Mouse (Mus musculus): Measurements from ENCODE around the gene B3gnt3. TPM values are rescaled to one million over a fixed set of nuclear protein-coding genes. Genes with fewer than 3 reads are reported as not detected.

Gene B3gnt3
- polyA plus RNA-seq, 1 experiment from 2014 or later = 1.2 TPM

DNA sequence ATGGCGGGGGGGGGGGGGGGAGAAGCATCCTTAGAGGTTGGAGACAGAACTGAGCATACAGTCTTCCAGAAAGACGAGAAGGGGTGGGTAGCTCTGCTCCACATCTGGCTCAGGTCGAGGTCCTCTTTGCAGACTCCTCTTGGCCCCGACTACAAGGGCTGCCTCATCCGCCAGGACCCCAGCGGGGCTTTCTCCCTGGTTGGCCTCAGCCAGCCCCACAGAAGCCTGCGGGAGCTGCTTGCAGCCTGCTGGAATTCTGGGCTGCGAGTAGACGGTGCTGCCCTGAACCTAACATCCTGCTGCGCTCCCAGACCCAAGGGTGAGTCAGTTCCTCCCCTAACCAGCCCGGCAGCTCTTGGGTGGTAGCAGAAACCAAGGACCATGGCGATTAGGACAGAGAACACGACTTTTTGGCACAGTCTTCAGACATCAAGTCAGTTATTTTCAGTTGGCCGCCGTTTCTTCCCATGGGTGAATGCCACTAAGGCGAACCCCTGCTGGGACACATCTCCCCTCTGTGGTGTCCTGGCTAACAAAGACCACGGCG, 20.1 kb downstream of the B3gnt3 start:
- Histone ChIP-seq H3K27ac (no peak overlapping the region), H3K9me3 (replicated peaks) (no peaks in the 10 kb centered on the region), H3K4me1 (peaks cover 38% of the 10 kb centered on the region), H3K36me3 (no peaks in the 10 kb centered on the region), H3K27me3 (ENCODE audit: low read depth, poor library complexity, severe bottlenecking) (peaks cover 100% of the 10 kb centered on the region), H3K4me3 (no peak overlapping the region)
- no peak for DNase-seq (ENCODE audit: low spot score)
- 6% methylated on average over 17 of the region's 18 CpGs for WGBS

DNA sequence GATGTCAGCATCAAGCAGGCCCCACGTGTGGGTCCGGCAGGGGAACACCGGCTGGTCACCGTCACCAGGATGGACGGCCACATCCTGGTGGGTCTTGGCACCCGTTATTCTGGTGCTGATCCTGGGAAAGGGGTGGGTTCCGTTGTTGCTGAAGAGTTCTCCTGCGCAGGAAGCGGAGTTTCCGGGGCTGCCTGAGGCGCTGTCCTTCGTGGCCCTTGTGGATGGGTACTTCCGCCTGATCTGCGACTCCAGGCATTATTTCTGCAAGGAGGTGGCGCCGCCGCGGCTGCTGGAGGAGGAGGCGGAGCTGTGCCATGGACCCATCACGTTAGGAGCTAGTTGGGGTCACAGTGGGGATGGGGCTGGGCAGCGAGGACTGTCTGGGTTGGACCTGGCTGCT, 21.1 kb downstream of the B3gnt3 start:
- Histone ChIP-seq H3K4me1 (peaks cover 39% of the 10 kb centered on the region), H3K9me3 (replicated peaks) (no peaks in the 10 kb centered on the region), H3K27me3 (ENCODE audit: low read depth, poor library complexity, severe bottlenecking) (peaks cover 100% of the 10 kb centered on the region), H3K36me3 (no peaks in the 10 kb centered on the region), H3K4me3 (peak overlapping the region; percentile 24), H3K27ac (no peak overlapping the region)
- DNase-seq (ENCODE audit: low spot score) = no peak
- 3% methylated on average over 21 of the region's 21 CpGs for WGBS

DNA sequence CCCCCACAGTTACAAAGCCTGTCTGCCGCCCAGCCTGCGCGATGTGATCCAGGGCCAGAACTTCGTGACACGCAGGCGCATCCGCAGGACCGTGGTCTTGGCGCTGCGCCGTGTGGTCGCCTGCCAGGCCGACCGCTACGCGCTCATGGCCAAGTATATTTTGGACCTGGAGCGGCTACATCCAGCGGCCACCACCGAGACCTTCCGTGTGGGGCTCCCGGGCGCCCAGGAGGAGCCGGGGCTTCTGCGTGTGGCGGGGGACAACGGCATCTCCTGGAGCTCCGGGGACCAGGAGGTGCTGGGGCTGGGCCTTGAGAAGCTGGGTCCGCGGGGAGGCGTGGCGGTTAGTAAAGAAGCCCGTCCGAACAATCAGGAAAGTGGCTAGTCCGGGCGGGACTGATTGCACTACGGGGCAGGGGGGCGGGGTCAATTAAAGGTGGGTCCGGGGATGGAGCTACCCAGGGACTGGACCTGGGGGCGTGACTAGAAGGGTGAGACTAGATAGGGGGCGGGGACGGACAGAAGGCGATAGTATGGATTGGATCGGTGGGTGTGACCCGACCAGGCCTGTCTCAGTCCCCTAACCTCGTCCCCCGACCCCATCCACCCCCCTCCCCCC, 21.9 kb downstream of the B3gnt3 start:
- DNase-seq (ENCODE audit: low spot score) = no peak
- no peak overlapping the region for H3K27ac ChIP-seq
- H3K4me3 ChIP-seq = peak overlapping the region; percentile 38
- peaks cover 100% of the 10 kb centered on the region for H3K27me3 ChIP-seq (ENCODE audit: low read depth, poor library complexity, severe bottlenecking)
- peaks cover 39% of the 10 kb centered on the region for H3K4me1 ChIP-seq
- no peaks in the 10 kb centered on the region for H3K9me3 ChIP-seq (replicated peaks)
- WGBS = under 1% methylated on average over 46 of the region's 46 CpGs
- no peaks in the 10 kb centered on the region for H3K36me3 ChIP-seq

DNA sequence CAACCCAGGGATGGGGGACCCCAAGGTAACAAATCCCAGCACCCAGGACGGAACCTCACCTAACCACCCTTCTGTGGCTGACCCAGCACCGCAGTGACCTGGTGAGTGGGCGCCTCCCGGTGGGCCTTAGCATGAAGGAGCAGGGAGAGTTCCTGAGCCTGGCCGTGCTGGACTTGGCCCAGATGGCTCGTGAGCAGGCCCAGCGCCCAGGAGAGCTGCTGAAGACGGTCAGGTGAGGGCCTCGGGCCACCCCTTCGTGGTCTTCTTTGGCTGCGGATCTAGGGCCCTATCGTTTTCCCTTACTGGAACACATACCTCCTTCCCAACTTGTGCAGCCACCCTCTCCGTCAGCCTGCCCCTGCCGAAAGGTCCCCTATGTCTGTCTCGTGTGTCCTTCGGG, 22.5 kb downstream of the B3gnt3 start:
- H3K27ac ChIP-seq = no peak overlapping the region
- 11% methylated on average over 16 of the region's 16 CpGs for WGBS
- no peak for DNase-seq (ENCODE audit: low spot score)
- H3K4me1 ChIP-seq = peaks cover 35% of the 10 kb centered on the region
- no peaks in the 10 kb centered on the region for H3K36me3 ChIP-seq
- no peaks in the 10 kb centered on the region for H3K9me3 ChIP-seq (replicated peaks)
- H3K27me3 ChIP-seq (ENCODE audit: low read depth, poor library complexity, severe bottlenecking) = peaks cover 98% of the 10 kb centered on the region
- H3K4me3 ChIP-seq = peak overlapping the region; percentile 38

DNA sequence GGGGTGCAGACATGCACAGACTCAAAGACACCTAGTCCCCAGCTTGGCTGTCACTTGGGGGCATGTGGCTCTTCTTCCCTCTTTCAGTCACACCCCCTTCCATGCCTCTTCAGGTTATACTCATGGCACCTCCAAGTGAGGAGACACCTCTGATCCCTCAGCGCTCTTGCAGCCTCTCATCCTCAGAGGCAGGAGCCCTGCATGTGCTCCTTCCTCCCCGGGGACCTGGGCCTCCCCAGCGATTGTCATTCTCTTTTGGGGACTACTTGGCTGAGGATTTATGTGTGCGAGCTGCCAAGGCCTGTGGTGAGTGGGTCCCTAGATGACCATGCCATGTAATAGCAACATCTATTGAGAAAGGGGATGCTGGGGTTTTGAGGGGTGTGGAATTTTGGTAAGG, 23.4 kb downstream of the B3gnt3 start:
- no peak overlapping the region for H3K27ac ChIP-seq
- WGBS = 60% methylated on average over 4 of the region's 4 CpGs
- no peak for DNase-seq (ENCODE audit: low spot score)
- H3K36me3 ChIP-seq = no peaks in the 10 kb centered on the region
- peaks cover 35% of the 10 kb centered on the region for H3K4me1 ChIP-seq
- H3K27me3 ChIP-seq (ENCODE audit: low read depth, poor library complexity, severe bottlenecking) = peaks cover 96% of the 10 kb centered on the region
- H3K4me3 ChIP-seq = no peak overlapping the region
- H3K9me3 ChIP-seq (replicated peaks) = no peaks in the 10 kb centered on the region

DNA sequence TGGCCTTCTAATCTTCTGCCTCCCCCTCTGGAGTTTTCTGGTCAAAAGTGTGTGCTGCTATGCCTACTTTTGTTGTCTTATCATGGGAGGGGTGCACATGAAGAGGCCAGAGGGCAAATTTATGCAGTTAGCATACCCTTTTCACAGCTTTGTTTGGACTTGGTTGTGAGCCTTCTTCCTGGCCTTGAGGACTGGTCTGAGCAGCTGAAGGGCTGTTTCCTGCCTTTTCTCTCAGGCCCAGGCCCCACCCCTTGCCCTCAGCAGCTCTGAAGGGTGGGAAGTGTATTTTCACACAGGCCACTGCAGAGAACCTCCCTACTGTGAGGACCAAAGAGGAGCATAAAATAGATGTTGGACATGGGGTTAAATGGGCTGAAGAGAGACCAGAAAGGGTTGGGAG, 24.0 kb downstream of the B3gnt3 start:
- DNase-seq (ENCODE audit: low spot score) = no peak
- H3K9me3 ChIP-seq (replicated peaks) = no peaks in the 10 kb centered on the region
- no peaks in the 10 kb centered on the region for H3K36me3 ChIP-seq
- peaks cover 96% of the 10 kb centered on the region for H3K27me3 ChIP-seq (ENCODE audit: low read depth, poor library complexity, severe bottlenecking)
- H3K27ac ChIP-seq = no peak overlapping the region
- H3K4me3 ChIP-seq = no peak overlapping the region
- peaks cover 35% of the 10 kb centered on the region for H3K4me1 ChIP-seq

DNA sequence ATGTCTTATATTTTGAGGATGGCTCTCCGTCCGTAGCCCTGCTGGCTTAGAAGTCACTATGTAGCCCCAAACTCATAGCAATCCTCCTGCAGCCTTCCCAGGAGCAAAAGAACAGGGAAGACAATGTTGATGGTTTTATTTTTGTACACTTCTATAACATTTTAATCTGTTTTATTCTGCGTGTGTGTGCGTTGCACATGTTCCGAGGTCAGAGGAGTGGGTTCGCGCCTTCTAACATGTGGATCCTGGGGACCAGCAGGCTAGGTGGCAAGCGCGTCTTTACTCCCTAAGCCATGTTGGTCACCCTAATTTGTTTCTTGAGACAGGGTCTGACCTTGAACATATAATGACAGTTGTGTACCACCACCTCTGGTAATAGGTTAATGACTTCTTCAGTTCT, 24.8 kb downstream of the B3gnt3 start:
- Histone ChIP-seq H3K4me3 (peak overlapping the region; percentile 66), H3K4me1 (peaks cover 40% of the 10 kb centered on the region), H3K27ac (0 out of 2 replicates have a peak overlapping the region, but pooled peaks have one; percentile 75), H3K36me3 (no peaks in the 10 kb centered on the region), H3K9me3 (replicated peaks) (no peaks in the 10 kb centered on the region), H3K27me3 (ENCODE audit: low read depth, poor library complexity, severe bottlenecking) (peaks cover 95% of the 10 kb centered on the region)
- DNase-seq (ENCODE audit: low spot score) = no peak
- 56% methylated on average over 9 of the region's 9 CpGs for WGBS

DNA sequence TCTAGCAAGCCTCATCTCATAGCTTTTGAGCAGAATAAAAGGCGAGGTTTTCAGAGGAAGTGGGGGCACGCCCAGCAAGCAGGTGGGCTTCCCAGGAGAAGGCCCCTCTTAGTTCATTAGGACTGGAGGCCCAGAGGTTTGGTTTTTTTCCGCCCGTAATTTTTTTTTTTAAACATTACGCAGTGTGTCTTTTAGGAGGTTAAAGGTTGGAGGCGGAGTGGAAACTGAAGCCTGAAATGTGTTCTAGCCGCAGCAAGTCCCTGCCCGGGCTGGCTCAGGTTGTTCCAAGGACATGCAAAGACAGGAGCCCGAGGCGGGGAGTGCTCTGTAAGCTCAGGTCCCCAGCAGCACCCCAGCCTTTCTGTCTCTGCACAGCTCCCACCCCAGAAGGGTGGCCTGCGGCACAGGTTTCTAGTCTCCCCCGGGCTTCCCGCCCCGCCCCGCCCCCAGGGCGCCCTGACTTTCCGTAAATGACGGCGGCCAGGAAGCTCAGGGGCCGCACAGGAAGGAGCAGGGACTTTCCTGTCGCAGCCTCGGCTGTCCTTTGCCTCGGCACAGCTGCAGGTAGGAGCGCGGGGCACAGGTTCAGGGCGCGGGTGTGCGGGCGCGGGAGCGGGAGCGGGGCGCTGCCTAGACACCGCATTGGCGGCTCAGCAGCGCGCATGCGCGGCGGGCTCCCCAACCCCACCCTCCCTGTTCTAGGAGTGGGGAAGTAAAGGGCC, 25.4 kb downstream of the B3gnt3 start, which contains the start of gene Jak3:
Gene Jak3, plus strand, starts transcription at position 277 of the 722 bp plus-strand sequence.
- peaks cover 46% of the 10 kb centered on the region for H3K4me1 ChIP-seq
- peak within 1 kb of the TSS; percentile 75 for H3K27ac ChIP-seq
- H3K9me3 ChIP-seq (replicated peaks) = no peaks in the 10 kb centered on the region
- WGBS = 2% methylated on average over 40 of the region's 40 CpGs
- DNase-seq (ENCODE audit: low spot score) = peak; percentile 69
- H3K36me3 ChIP-seq = no peaks in the 10 kb centered on the region
- H3K4me3 ChIP-seq = peak within 1 kb of the TSS; percentile 66
- H3K27me3 ChIP-seq (ENCODE audit: low read depth, poor library complexity, severe bottlenecking) = peaks cover 93% of the 10 kb centered on the region

DNA sequence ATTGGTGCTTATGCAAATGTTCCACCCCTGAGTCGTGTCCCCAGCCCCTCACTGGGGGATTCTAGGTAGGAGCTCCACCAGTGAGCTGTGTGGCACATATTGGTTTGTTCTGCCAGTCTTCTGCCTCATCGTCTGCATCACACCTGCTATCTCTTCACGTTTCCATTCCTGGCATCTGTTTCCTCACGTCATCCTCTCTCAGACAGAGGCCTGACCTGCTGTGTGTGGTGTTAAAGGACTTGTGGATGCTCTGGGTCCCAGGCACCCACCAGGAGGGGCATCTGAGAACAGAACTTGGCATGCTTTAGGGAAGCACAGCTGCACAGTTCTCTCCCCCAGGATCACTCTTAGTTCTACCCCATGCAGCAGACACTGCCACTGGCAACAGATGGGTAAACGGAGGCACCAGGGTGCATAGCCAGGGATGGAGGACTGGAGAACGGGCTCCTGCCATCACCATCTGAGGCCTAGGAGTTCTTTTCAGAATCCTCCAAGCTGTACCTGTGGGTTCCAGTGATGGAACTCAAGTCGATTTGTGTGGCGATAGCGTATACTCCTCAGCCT, 26.1 kb downstream of the B3gnt3 start:
- Histone ChIP-seq H3K27ac (0 out of 2 replicates have a peak overlapping the region, but pooled peaks have one; percentile 75), H3K4me3 (peak overlapping the region; percentile 66), H3K4me1 (peaks cover 46% of the 10 kb centered on the region), H3K9me3 (replicated peaks) (no peaks in the 10 kb centered on the region), H3K27me3 (ENCODE audit: low read depth, poor library complexity, severe bottlenecking) (peaks cover 93% of the 10 kb centered on the region), H3K36me3 (no peaks in the 10 kb centered on the region)
- 34% methylated on average over 9 of the region's 9 CpGs for WGBS
- no peak for DNase-seq (ENCODE audit: low spot score)

DNA sequence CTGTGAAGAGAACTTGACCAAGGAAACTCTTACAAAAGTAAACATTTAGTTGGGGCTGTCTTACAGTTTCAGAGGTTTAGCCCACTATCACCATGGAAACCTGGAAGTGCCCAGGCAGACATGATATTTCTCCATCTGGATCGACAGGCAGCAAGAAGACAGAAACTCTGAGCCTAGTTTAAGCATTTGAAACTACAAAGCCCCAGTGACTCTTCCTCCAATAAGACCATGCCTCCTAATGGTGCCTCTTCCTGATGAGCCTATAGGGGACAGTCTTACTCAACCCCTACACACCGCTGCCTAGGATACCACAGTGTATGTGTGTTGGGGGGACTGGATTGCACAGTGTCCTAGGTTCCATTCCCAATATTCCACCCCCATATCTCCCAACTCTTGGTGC, 27.5 kb downstream of the B3gnt3 start:
- 87% methylated on average over 2 of the region's 2 CpGs for WGBS
- H3K4me1 ChIP-seq = peaks cover 40% of the 10 kb centered on the region
- H3K27ac ChIP-seq = no peak overlapping the region
- H3K4me3 ChIP-seq = no peak overlapping the region
- peaks cover 93% of the 10 kb centered on the region for H3K27me3 ChIP-seq (ENCODE audit: low read depth, poor library complexity, severe bottlenecking)
- no peaks in the 10 kb centered on the region for H3K36me3 ChIP-seq
- H3K9me3 ChIP-seq (replicated peaks) = no peaks in the 10 kb centered on the region
- DNase-seq (ENCODE audit: low spot score) = no peak

DNA sequence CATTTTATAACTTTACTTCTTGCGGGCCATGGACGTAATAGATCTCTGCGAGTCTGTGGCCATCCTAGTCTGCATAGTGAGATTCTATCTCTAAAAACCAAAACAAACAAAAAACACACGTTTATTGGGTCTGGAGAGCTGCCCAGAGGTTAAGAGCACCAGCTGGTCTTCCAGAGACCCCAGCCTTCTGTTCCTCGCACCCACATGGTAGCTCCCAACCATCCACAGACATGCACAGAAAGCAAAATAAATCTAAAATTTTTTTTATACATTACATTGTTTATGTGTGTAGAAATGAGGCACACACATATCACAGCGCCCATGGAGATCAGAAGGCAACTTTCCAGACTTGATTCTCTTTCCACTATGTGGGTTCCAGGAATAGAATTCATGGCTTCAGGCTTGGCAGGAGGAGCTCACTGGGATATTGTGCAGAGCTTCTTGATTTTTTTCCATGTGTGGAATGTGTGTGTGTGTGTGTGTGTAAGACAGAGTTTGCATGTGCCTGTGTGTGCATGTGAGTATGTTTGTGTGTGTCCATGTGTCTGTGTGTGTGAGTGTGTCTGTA, 29.3 kb downstream of the B3gnt3 start:
- Histone ChIP-seq H3K27me3 (ENCODE audit: low read depth, poor library complexity, severe bottlenecking) (peaks cover 93% of the 10 kb centered on the region), H3K9me3 (replicated peaks) (no peaks in the 10 kb centered on the region), H3K4me1 (peaks cover 57% of the 10 kb centered on the region), H3K36me3 (no peaks in the 10 kb centered on the region), H3K4me3 (peak overlapping the region; percentile 56), H3K27ac (peak overlapping the region; percentile 61)
- 59% methylated on average over 6 of the region's 6 CpGs for WGBS
- no peak for DNase-seq (ENCODE audit: low spot score)

DNA sequence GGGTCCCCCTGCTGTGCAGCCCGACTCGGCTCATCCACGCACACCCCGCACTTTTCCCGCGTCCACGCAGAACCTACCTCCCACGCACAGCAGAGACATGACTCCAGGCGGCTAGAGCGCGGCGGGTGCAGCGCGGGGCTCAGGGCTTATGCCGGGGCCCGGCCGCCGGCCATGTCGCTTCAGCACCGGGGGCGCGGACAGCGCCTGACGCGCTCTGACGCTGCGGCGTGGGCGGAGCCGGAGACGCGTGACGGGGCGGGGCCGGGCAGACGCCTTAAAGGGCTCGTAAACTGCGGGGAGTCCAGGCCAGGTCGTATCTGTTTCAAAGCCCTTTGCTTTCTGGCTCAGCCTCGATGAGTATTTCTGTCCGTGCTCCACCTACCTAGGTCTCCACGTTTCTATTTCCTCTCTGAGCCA, 30.0 kb downstream of the B3gnt3 start, which contains the start of gene Unc13a:
Gene Unc13a, minus strand, starts transcription at position 209 of the 417 bp plus-strand sequence.
- DNase-seq (ENCODE audit: low spot score) = peak; percentile 95
- WGBS = 0% methylated on average over 41 of the region's 42 CpGs
- peak within 1 kb of the TSS; percentile 73 for H3K27ac ChIP-seq
- H3K9me3 ChIP-seq (replicated peaks) = no peaks in the 10 kb centered on the region
- H3K4me3 ChIP-seq = peak within 1 kb of the TSS; percentile 56
- peaks cover 60% of the 10 kb centered on the region for H3K4me1 ChIP-seq
- no peaks in the 10 kb centered on the region for H3K36me3 ChIP-seq
- peaks cover 93% of the 10 kb centered on the region for H3K27me3 ChIP-seq (ENCODE audit: low read depth, poor library complexity, severe bottlenecking)

Measured in limb, embryonic 10.5 days (tissue).